Mouse (Mus musculus) small intestine, adult 2 months (tissue): Measurements from ENCODE around the gene Tnni2. TPM values are rescaled to one million over a fixed set of nuclear protein-coding genes. Genes with fewer than 3 reads are reported as not detected.

Experiments used
- H3K27ac ChIP-seq: fragments of 200-500 bp; 2 replicates; pipeline ENCODE4 v1.5.1; 2012; ENCODE audit warnings: low read depth, low read length, control low read depth, inconsistent platforms; ENCODE audit not compliant: insufficient read depth
- H3K27me3 ChIP-seq: fragments of 200-500 bp; 2 replicates; pipeline ENCODE4 v1.6.1; 2012; ENCODE audit warnings: mild to moderate bottlenecking, moderate library complexity, low read length, inconsistent platforms; ENCODE audit not compliant: control insufficient read depth, insufficient read depth
- H3K36me3 ChIP-seq: fragments of 200-500 bp; 2 replicates; pipeline ENCODE4 v1.6.1; 2012; ENCODE audit warnings: mild to moderate bottlenecking, low read length, control low read depth, inconsistent platforms; ENCODE audit not compliant: control insufficient read depth, insufficient read depth
- H3K4me1 ChIP-seq: fragments of 200-500 bp; 2 replicates; pipeline ENCODE4 v1.6.1; 2012; ENCODE audit warnings: low read length, inconsistent platforms, mixed read lengths; ENCODE audit not compliant: control insufficient read depth, insufficient read depth, insufficient read length
- H3K4me3 ChIP-seq: fragments of 200-500 bp; 2 replicates; pipeline ENCODE4 v1.5.1; 2012; ENCODE audit warnings: low read depth, mild to moderate bottlenecking, control low read depth, inconsistent platforms, low read length, moderate library complexity
- CTCF ChIP-seq: fragments of 200-500 bp; IDR thresholded peaks from 2 replicates; pipeline ENCODE4 v1.5.1; 2012; ENCODE audit warnings: low read depth, mild to moderate bottlenecking, control low read depth, inconsistent platforms, low read length, moderate library complexity, mixed read lengths; ENCODE audit not compliant: insufficient replicate concordance, insufficient read length; ENCODE audit errors: extremely low read depth
- POLR2A ChIP-seq: fragments of 200-500 bp; IDR thresholded peaks from 2 replicates; pipeline ENCODE4 v1.6.1; 2012; ENCODE audit warnings: low read depth, mild to moderate bottlenecking, control low read depth, inconsistent platforms, low read length, moderate library complexity
- WGBS: fragments of 180-500 bp; shearing (Covaris S2); methylation state at CpG from one replicate; pipeline ENCODE4 v1.1.7; 2018; 5-methylcytosine and 5-hydroxymethylcytosine counted together
- polyA plus RNA-seq: library from polyadenylated mRNA; depleted of rRNA; stranded (reverse); fragments of >200 nt; gene quantifications from 2 replicates; pipeline ENCODE4 v1.2.3, GENCODE M21; 2012; rRNA removed

The Tnni2 gene
- polyA plus RNA-seq, 1 experiment, result 0.35 TPM

DNA sequence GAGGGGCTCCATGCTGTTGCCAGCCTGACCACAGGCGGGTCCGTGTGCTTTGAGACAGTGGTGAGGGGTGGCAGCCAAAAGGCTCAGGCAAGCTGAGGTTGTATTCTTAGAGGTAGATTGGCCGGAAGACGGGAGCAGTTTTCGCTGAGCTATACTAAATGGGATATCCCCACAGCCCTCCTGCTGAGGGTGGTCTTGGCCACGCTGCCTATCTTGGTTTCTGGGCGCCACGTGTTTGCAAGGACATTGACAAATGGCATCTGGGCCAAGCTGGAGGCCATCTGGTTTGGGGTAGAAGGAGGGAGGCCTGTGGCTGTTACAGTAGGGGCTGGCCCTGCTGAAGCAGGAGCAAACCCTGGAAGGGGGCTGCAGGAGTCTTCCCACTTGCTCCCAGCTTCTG lies 51.9 kb downstream of the Tnni2 start:
- H3K4me1 ChIP-seq, result no peaks in the 10 kb centered on the region
- H3K27ac ChIP-seq, result no peak overlapping the region
- WGBS, result 80% methylated on average over 8 of the region's 8 CpGs

More for the DNA sequence above, 51.9 kb downstream of the Tnni2 start:
- H3K27me3 ChIP-seq, result no peaks in the 10 kb centered on the region
- no peak overlapping the region for H3K4me3 ChIP-seq
- peaks cover 7% of the 10 kb centered on the region for H3K36me3 ChIP-seq
- TF ChIP-seq CTCF (no peak), POLR2A (no peak)

Other genes starting within 250 kb of the Tnni2 start
- 0.91 TPM in 1 of 2 replicates, not detected in the other for gene Krtap5-3, start 240.4 kb upstream of the Tnni2 start, polyA plus RNA-seq
- 0.20 TPM in 1 of 2 replicates, not detected in the other for gene Gm7579, start 229.9 kb upstream of the Tnni2 start, polyA plus RNA-seq
- 0.65 TPM in 1 of 2 replicates, not detected in the other for gene Krtap5-5, start 211.8 kb upstream of the Tnni2 start, polyA plus RNA-seq
- gene Gm40460, start 200.7 kb upstream of the Tnni2 start, polyA plus RNA-seq, result not detected in 2 replicates
- gene Gm2431, start 183.5 kb upstream of the Tnni2 start, polyA plus RNA-seq, result not detected in 2 replicates
- not detected in 2 replicates for gene Gm4559, start 167.4 kb upstream of the Tnni2 start, polyA plus RNA-seq
- gene Krtap5-1, start 144.7 kb upstream of the Tnni2 start, polyA plus RNA-seq, result not detected in 2 replicates
- gene Krtap5-4, start 138.3 kb upstream of the Tnni2 start, polyA plus RNA-seq, result not detected in 2 replicates
- gene Ifitm10, start 68.1 kb upstream of the Tnni2 start, polyA plus RNA-seq, result 1.5 and 3.2 TPM in 2 replicates
- 0.42 TPM in 1 of 2 replicates, not detected in the other for gene Gm49369, start 59.1 kb upstream of the Tnni2 start, polyA plus RNA-seq
- 174 and 253 TPM in 2 replicates for gene Ctsd, start 53.8 kb upstream of the Tnni2 start, polyA plus RNA-seq
- 1.4 and 66.8 TPM in 2 replicates for gene Syt8, start 7.0 kb upstream of the Tnni2 start, polyA plus RNA-seq
- 29.4 and 48.0 TPM in 2 replicates for gene Lsp1, start 19.0 kb downstream of the Tnni2 start, polyA plus RNA-seq
- 0.10 TPM in 1 of 2 replicates, not detected in the other for gene Tnnt3, start 57.0 kb downstream of the Tnni2 start, polyA plus RNA-seq
- gene Mrpl23, start 90.9 kb downstream of the Tnni2 start, polyA plus RNA-seq, result 4.8 and 10.5 TPM in 2 replicates
- gene Igf2, start 225.0 kb downstream of the Tnni2 start, polyA plus RNA-seq, result 9.0 and 71.0 TPM in 2 replicates
- gene Gm49394, start 228.1 kb downstream of the Tnni2 start, polyA plus RNA-seq, result 0.30 TPM in 1 of 2 replicates, not detected in the other